Mouse (Mus musculus) embryonic facial prominence, embryonic 11.5 days (tissue): Measurements from ENCODE around the gene Tomt. TPM values are rescaled to one million over a fixed set of nuclear protein-coding genes. Genes with fewer than 3 reads are reported as not detected.

Source experiments
- ATAC-seq: fragments of 200-750 bp; cut with Nextera tagmentation; replicated peaks from 2 replicates; pipeline ENCODE4 v1.8.0; 2017; ENCODE audit warnings: low read depth; ENCODE audit not compliant: insufficient number of reproducible peaks, low FRiP score, low TSS enrichment
- DNase-seq: peaks from one replicate; pipeline ENCODE4 v3.0.0-alpha.2; 2015; ENCODE audit warnings: low spot score
- H3K27ac ChIP-seq: fragments of 300-500 bp; sonication (generic); replicated peaks from 2 replicates; pipeline ENCODE4 v1.5.1; 2014; ENCODE audit warnings: mild to moderate bottlenecking, low read depth, low read length, control low read depth
- H3K27me3 ChIP-seq: fragments of 300-500 bp; sonication (generic); 2 replicates; pipeline ENCODE4 v1.6.1; 2014; ENCODE audit warnings: mild to moderate bottlenecking, low read length, moderate library complexity, mixed read lengths; ENCODE audit not compliant: control insufficient read depth, insufficient read depth
- H3K36me3 ChIP-seq: fragments of 300-500 bp; sonication (generic); replicated peaks from 2 replicates; pipeline ENCODE4 v1.6.1; 2014; ENCODE audit warnings: low read depth, mild to moderate bottlenecking, low read length, moderate library complexity, mixed read lengths; ENCODE audit not compliant: control insufficient read depth, insufficient read depth
- H3K4me1 ChIP-seq: fragments of 300-500 bp; sonication (generic); 2 replicates; pipeline ENCODE4 v1.6.1; 2014; ENCODE audit warnings: low read length, mixed read lengths; ENCODE audit not compliant: control insufficient read depth, insufficient read depth
- H3K4me2 ChIP-seq: fragments of 300-500 bp; sonication (generic); 2 replicates; pipeline ENCODE4 v1.6.1; 2014; ENCODE audit warnings: low read depth, mild to moderate bottlenecking, control low read depth, low read length, moderate library complexity
- H3K4me3 ChIP-seq: fragments of 300-500 bp; sonication (generic); 2 replicates; pipeline ENCODE4 v1.5.1; 2014; ENCODE audit warnings: low read depth, low read length, control low read depth
- H3K9ac ChIP-seq: fragments of 300-500 bp; sonication (generic); replicated peaks from 2 replicates; pipeline ENCODE4 v1.6.1; 2014; ENCODE audit warnings: mild to moderate bottlenecking, control low read depth, low read length
- H3K9me3 ChIP-seq: fragments of 300-500 bp; sonication (generic); replicated peaks from 2 replicates; pipeline ENCODE4 v1.6.1; 2016; ENCODE audit warnings: mild to moderate bottlenecking, low read length, inconsistent platforms, mixed read lengths; ENCODE audit not compliant: control insufficient read depth
- WGBS: fragments of 180-500 bp; shearing (Covaris S2); extraction: QIAGEN DNeasy Blood & Tissue Kit; methylation state at CpG from one replicate; pipeline ENCODE4 v1.1.7; 2014; 5-methylcytosine and 5-hydroxymethylcytosine counted together
- polyA plus RNA-seq: library from polyadenylated mRNA; unstranded; fragments of >200 nt; fragmentation: Nextera tagmentation; extraction: Ambion mirVana; gene quantifications from 2 replicates; pipeline ENCODE4 v1.2.1, GENCODE M21; 2014

Tomt gene
- polyA plus RNA-seq, 1 experiment from 2014 or later: 0.27 TPM

- Histone ChIP-seq H3K9ac (no peak overlapping the region), H3K4me1 (no peaks in the 10 kb centered on the region), H3K9me3 (no peaks in the 10 kb centered on the region), H3K4me2 (no peak overlapping the region), H3K27ac (no peak overlapping the region), H3K4me3 (no peak overlapping the region), H3K27me3 (no peaks in the 10 kb centered on the region), H3K36me3 (no peaks in the 10 kb centered on the region)
- WGBS: 92% methylated on average over 10 of the region's 10 CpGs
- ATAC-seq (no peak), DNase-seq (no peak)
Observed at GRCm38 (mm10) chr7:101901969-101902368, 4.2 kb downstream of the Tomt start.

- Histone ChIP-seq H3K9me3 (no peaks in the 10 kb centered on the region), H3K27ac (no peak overlapping the region), H3K9ac (no peak overlapping the region; the same call in 1 of the 2 replicates), H3K27me3 (no peaks in the 10 kb centered on the region), H3K4me1 (no peaks in the 10 kb centered on the region), H3K4me3 (no peak overlapping the region), H3K4me2 (no peak overlapping the region), H3K36me3 (no peaks in the 10 kb centered on the region)
- ATAC-seq (no peak), DNase-seq (no peak)
- 87% methylated on average over 16 of the region's 16 CpGs for WGBS
Observed at GRCm38 (mm10) chr7:101900331-101901097, 5.6 kb downstream of the Tomt start.

- H3K9me3 ChIP-seq: no peaks in the 10 kb centered on the region
- H3K4me1 ChIP-seq: no peaks in the 10 kb centered on the region
- H3K4me2 ChIP-seq: peak overlapping the region; percentile 32
- DNase-seq: peak; percentile 99
- peak overlapping the region; percentile 41 for H3K4me3 ChIP-seq
- H3K27me3 ChIP-seq: no peaks in the 10 kb centered on the region
- H3K36me3 ChIP-seq: no peaks in the 10 kb centered on the region
- under 1% methylated on average over 57 of the region's 57 CpGs for WGBS
- peak overlapping the region; percentile 66 for H3K27ac ChIP-seq
- peak overlapping the region; percentile 60 for H3K9ac ChIP-seq
- peak; percentile 97 for ATAC-seq
Observed at GRCm38 (mm10) chr7:101896104-101897066, 9.8 kb downstream of the Tomt start.

GRCm38 (mm10) chr7:101895695-101896094 is 10.5 kb downstream of the Tomt start:
- 41% methylated on average over 9 of the region's 9 CpGs for WGBS
- no peak overlapping the region for H3K27ac ChIP-seq
- no peak for DNase-seq

DNA sequence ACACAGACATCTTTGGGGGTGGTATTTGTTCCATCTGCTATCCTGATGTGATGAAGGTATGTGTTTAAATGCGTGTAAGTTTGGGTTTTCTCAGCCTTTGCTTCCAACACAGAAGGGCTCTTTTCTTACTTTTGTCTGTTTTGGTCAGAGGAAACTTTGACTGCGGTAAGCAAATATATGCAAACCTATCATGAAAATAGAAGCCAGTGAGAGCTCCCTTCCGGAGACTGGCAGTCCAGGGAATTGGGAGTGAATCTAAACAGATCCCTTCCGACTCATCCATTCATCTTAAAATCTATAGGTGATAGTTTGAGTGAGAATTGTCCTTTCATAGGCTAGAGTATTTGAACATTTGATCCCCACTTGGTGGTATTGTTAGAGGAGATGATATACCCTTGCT is 17.7 kb downstream of the Tomt start:
- Histone ChIP-seq H3K4me1 (no peaks in the 10 kb centered on the region), H3K9ac (no peak overlapping the region), H3K27me3 (no peaks in the 10 kb centered on the region), H3K4me3 (no peak overlapping the region), H3K27ac (no peak overlapping the region), H3K36me3 (no peaks in the 10 kb centered on the region), H3K9me3 (no peaks in the 10 kb centered on the region), H3K4me2 (no peak overlapping the region)
- WGBS: 84% methylated on average over 4 of the region's 4 CpGs
- no peak for DNase-seq
- no peak for ATAC-seq

More at GRCm38 (mm10) chr7:101895695-101896094, 10.5 kb downstream of the Tomt start:
- Histone ChIP-seq H3K9ac (peak overlapping the region; percentile 18), H3K27me3 (no peaks in the 10 kb centered on the region), H3K9me3 (no peaks in the 10 kb centered on the region), H3K4me1 (no peaks in the 10 kb centered on the region), H3K4me2 (peak overlapping the region; percentile 10; the same call in 1 of the 2 replicates), H3K36me3 (no peaks in the 10 kb centered on the region), H3K4me3 (peak overlapping the region; percentile 41)
- no peak for ATAC-seq

- Histone ChIP-seq H3K4me1 (no peaks in the 10 kb centered on the region), H3K36me3 (no peaks in the 10 kb centered on the region), H3K4me3 (no peak overlapping the region), H3K9me3 (no peaks in the 10 kb centered on the region), H3K27ac (no peak overlapping the region), H3K9ac (no peak overlapping the region), H3K4me2 (no peak overlapping the region), H3K27me3 (no peaks in the 10 kb centered on the region)
- no peak for ATAC-seq
- WGBS: 82% methylated on average over 6 of the region's 6 CpGs
- no peak for DNase-seq
Observed at GRCm38 (mm10) chr7:101886274-101886673, 19.9 kb downstream of the Tomt start.

GRCm38 (mm10) chr7:101884160-101884559 is 22.0 kb downstream of the Tomt start:
- no peak overlapping the region for H3K4me3 ChIP-seq
- no peaks in the 10 kb centered on the region for H3K27me3 ChIP-seq
- no peaks in the 10 kb centered on the region for H3K36me3 ChIP-seq
- 95% methylated on average over 4 of the region's 4 CpGs for WGBS
- no peaks in the 10 kb centered on the region for H3K9me3 ChIP-seq
- ATAC-seq (no peak), DNase-seq (no peak)
- no peaks in the 10 kb centered on the region for H3K4me1 ChIP-seq
- no peak overlapping the region for H3K4me2 ChIP-seq
- H3K9ac ChIP-seq: no peak overlapping the region
- H3K27ac ChIP-seq: no peak overlapping the region
